Mouse (Mus musculus) urinary bladder, postnatal 25 days (tissue): ENCODE measurements around the gene Pidd1.
"Not testable (repeated sequence)": the region's sequence is repeated elsewhere in the genome, so short reads cannot be mapped to it uniquely, and the experiment has no call there.

ENCODE experiments used
- DNase-seq: peaks from one replicate; pipeline ENCODE4 v3.0.0; 2022; ENCODE audit warnings: low spot score

The Pidd1 gene

GRCm38 (mm10) chr7:141413809-141414584 is 29.8 kb downstream of the Pidd1 start, which contains the start of gene Gatd1:
Gatd1 (minus strand) TSS chr7:141414136.
- DNase-seq = peak; percentile 100

GRCm38 (mm10) chr7:141413331-141413730 is 30.5 kb downstream of the Pidd1 start:
- DNase-seq = no peak

GRCm38 (mm10) chr7:141411667-141412066 is 32.2 kb downstream of the Pidd1 start:
- no peak for DNase-seq

- no peak for DNase-seq
Measured at GRCm38 (mm10) chr7:141410631-141411030, 33.2 kb downstream of the Pidd1 start.

- peak; percentile 87 for DNase-seq
Measured at GRCm38 (mm10) chr7:141408833-141409232, 35.0 kb downstream of the Pidd1 start.

GRCm38 (mm10) chr7:141407670-141408069 is 36.2 kb downstream of the Pidd1 start:
- DNase-seq = not testable (repeated sequence)

- DNase-seq = no peak
Measured at GRCm38 (mm10) chr7:141405466-141405865, 38.4 kb downstream of the Pidd1 start.

- DNase-seq = peak; percentile 50
Measured at GRCm38 (mm10) chr7:141403305-141403704, 40.5 kb downstream of the Pidd1 start.

GRCm38 (mm10) chr7:141395348-141395747 is 48.5 kb downstream of the Pidd1 start:
- DNase-seq = no peak

GRCm38 (mm10) chr7:141394771-141395170 is 49.1 kb downstream of the Pidd1 start:
- DNase-seq = peak; percentile 60

- DNase-seq = no peak
Measured at GRCm38 (mm10) chr7:141394158-141394557, 49.7 kb downstream of the Pidd1 start.

- no peak for DNase-seq
Measured at GRCm38 (mm10) chr7:141392552-141393222, 51.1 kb downstream of the Pidd1 start.

- DNase-seq = peak; percentile 95
Measured at GRCm38 (mm10) chr7:141391625-141392551, 51.9 kb downstream of the Pidd1 start, which contains the start of gene Taldo1. Taldo1 (plus strand) TSS chr7:141392199.

- DNase-seq = no peak
Measured at GRCm38 (mm10) chr7:141390326-141391259, 53.2 kb downstream of the Pidd1 start.

- DNase-seq = no peak
Measured at GRCm38 (mm10) chr7:141388487-141389109, 55.2 kb downstream of the Pidd1 start.
